Mouse (Mus musculus): ENCODE measurements around the gene Mast4. TPM values are rescaled to one million over a fixed set of nuclear protein-coding genes. Genes with fewer than 3 reads are reported as not detected.

Mast4 gene
- polyA plus RNA-seq, 1 experiment from 2014 or later: 36.9 TPM

DNA sequence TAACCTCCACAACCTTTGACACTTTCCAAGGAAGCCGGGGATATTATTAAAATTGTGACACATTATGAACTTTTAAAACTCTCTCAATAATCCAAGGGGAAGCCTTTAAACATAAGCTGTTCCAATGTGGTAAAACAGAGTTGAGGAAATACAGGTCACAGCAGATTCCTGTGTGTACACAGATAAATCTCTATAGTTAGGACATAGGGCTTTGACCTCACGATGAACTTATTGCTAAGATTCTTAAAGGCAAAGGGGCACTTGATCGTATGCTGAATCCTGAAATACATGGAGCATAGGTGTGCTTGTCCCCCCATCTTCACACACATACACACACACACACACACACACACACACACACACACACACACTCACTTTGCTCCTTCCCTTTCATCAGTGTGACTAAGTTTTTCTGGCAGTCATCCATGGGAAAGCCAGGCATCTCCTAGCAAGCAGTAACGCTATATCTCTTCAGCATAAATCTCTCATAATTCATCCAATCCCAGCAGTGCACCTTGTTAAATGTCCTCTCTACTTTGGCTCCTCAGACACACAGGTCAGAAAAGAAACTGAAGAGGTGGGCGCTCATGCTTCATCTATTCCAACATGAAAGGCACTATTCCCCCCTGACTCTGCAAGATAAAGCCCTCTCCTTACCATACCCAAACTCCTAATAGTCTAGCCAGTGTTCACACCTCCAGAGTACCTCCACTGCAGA is 477.3 kb downstream of the Mast4 start:
- H3K4me1 ChIP-seq (ENCODE audit: control insufficient read depth, insufficient read depth, low read length): peaks cover 23% of the 10 kb centered on the region
- no peak overlapping the region for H3K4me3 ChIP-seq (ENCODE audit: low read length)
- H3K27me3 ChIP-seq (ENCODE audit: control insufficient read depth, insufficient read depth, low read length): no peaks in the 10 kb centered on the region
- H3K36me3 ChIP-seq (ENCODE audit: control insufficient read depth, insufficient read depth): no peaks in the 10 kb centered on the region
- H3K9me3 ChIP-seq (replicated peaks; ENCODE audit: control insufficient read depth, low read length): no peaks in the 10 kb centered on the region
- WGBS: 40% methylated on average over 5 of the region's 5 CpGs
- H3K4me2 ChIP-seq (ENCODE audit: low read depth, low read length): no peak overlapping the region
- H3K27ac ChIP-seq (ENCODE audit: low read length): peak overlapping the region; percentile 47
- H3K9ac ChIP-seq (ENCODE audit: low read length): no peak overlapping the region
- no peak for ATAC-seq (replicated peaks; ENCODE audit: extremely low read depth, insufficient read depth, low FRiP score)

DNA sequence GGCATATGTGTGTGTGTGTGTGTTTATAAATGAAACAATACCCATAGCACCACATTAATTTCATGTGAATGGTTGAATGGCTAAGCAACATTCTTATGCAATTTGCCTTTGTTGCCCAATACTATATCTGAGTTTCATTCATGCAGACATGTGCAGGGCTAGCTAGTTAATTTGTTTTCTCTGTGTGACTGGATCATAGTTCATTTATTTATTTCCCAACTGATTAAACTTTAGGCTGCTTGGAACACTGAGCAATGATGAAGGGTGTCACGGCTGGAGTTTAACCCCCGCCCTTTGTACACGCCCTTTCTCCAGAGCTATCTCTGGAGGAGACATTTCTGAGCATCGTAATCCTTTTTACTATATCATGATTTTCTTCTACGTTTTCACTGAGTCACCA is 481.4 kb downstream of the Mast4 start:
- H3K9me3 ChIP-seq (replicated peaks; ENCODE audit: control insufficient read depth, low read length): no peaks in the 10 kb centered on the region
- no peaks in the 10 kb centered on the region for H3K36me3 ChIP-seq (ENCODE audit: control insufficient read depth, insufficient read depth)
- H3K9ac ChIP-seq (ENCODE audit: low read length): no peak overlapping the region
- no peak overlapping the region for H3K27ac ChIP-seq (ENCODE audit: low read length)
- H3K4me3 ChIP-seq (ENCODE audit: low read length): no peak overlapping the region
- ATAC-seq (replicated peaks; ENCODE audit: extremely low read depth, insufficient read depth, low FRiP score): no peak
- H3K4me2 ChIP-seq (ENCODE audit: low read depth, low read length): no peak overlapping the region
- WGBS: 82% methylated on average over 5 of the region's 5 CpGs
- peaks cover 12% of the 10 kb centered on the region for H3K4me1 ChIP-seq (ENCODE audit: control insufficient read depth, insufficient read depth, low read length)
- no peaks in the 10 kb centered on the region for H3K27me3 ChIP-seq (ENCODE audit: control insufficient read depth, insufficient read depth, low read length)

DNA sequence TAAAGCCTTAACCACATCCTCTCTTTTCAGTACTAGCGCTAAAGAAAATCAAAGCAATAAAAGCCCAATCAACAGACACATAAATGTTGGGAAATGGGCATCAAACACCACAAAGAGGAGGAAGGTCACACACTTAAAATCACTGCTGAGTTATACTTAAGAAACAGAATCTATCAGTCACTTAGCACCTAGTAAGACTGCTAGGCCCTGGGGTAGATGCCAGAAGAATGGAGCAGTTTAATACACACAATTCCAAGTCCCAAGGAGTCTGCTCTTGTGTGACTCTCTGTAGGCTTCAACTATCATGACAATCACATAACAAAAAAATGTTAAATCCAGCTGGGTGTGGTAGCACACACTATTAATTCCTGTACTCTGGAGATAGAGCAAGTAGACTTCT is 483.0 kb downstream of the Mast4 start:
- Histone ChIP-seq H3K27me3 (ENCODE audit: control insufficient read depth, insufficient read depth, low read length) (no peaks in the 10 kb centered on the region), H3K36me3 (ENCODE audit: control insufficient read depth, insufficient read depth) (no peaks in the 10 kb centered on the region), H3K9me3 (replicated peaks; ENCODE audit: control insufficient read depth, low read length) (no peaks in the 10 kb centered on the region), H3K4me3 (ENCODE audit: low read length) (no peak overlapping the region), H3K27ac (ENCODE audit: low read length) (no peak overlapping the region), H3K4me2 (ENCODE audit: low read depth, low read length) (no peak overlapping the region), H3K9ac (ENCODE audit: low read length) (no peak overlapping the region), H3K4me1 (ENCODE audit: control insufficient read depth, insufficient read depth, low read length) (0 out of 2 replicates have a peak, but pooled peaks cover 2% of the 10 kb centered on the region)
- ATAC-seq (replicated peaks; ENCODE audit: extremely low read depth, insufficient read depth, low FRiP score): no peak
- 92% methylated on average over 1 of the region's 1 CpGs for WGBS

DNA sequence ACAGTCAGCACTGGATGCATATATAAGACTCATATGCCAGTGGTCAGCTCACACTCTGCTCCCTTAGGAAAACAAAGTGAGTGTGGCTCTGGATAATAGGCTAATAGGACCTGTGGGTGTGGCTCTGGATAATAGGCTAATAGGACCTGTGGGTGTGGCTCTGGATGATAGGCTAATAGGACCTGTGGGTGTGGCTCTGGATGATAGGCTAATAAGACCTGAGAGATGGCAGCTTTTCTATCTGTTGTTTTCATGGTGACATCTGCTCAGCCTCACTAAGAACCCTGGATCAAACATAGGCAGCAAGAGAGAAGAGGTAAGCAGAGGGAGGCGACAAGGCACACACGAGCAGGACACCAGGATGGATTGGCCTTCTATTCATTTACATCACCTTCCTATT is 483.7 kb downstream of the Mast4 start:
- no peaks in the 10 kb centered on the region for H3K9me3 ChIP-seq (replicated peaks; ENCODE audit: control insufficient read depth, low read length)
- no peaks in the 10 kb centered on the region for H3K36me3 ChIP-seq (ENCODE audit: control insufficient read depth, insufficient read depth)
- no peak overlapping the region for H3K27ac ChIP-seq (ENCODE audit: low read length)
- no peak for ATAC-seq (replicated peaks; ENCODE audit: extremely low read depth, insufficient read depth, low FRiP score)
- H3K27me3 ChIP-seq (ENCODE audit: control insufficient read depth, insufficient read depth, low read length): no peaks in the 10 kb centered on the region
- no peak overlapping the region for H3K4me3 ChIP-seq (ENCODE audit: low read length)
- H3K9ac ChIP-seq (ENCODE audit: low read length): no peak overlapping the region
- H3K4me1 ChIP-seq (ENCODE audit: control insufficient read depth, insufficient read depth, low read length): peaks cover 5% of the 10 kb centered on the region
- 96% methylated on average over 2 of the region's 2 CpGs for WGBS
- no peak overlapping the region for H3K4me2 ChIP-seq (ENCODE audit: low read depth, low read length)

DNA sequence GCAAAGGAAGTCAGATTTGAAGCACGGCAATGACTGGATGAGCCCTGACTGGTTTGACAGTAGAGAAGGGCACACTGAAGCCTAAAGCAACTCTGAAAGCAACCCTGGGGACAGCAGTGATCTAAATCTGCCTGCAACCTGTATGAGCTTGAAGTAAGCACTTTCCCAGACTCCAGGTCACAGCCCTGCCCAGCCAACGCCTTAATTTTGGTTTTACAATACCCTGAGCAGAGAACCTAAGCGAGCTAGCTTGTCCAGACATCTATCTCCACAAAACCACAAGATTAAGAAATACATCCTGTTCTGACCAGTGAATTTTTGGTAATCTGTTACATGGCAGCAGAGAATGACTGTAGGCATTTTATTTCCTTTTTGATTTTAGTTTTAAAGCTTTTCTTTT is 485.2 kb downstream of the Mast4 start:
- Histone ChIP-seq H3K4me1 (ENCODE audit: control insufficient read depth, insufficient read depth, low read length) (peaks cover 10% of the 10 kb centered on the region), H3K4me2 (ENCODE audit: low read depth, low read length) (no peak overlapping the region), H3K27ac (ENCODE audit: low read length) (no peak overlapping the region), H3K9ac (ENCODE audit: low read length) (no peak overlapping the region), H3K4me3 (ENCODE audit: low read length) (no peak overlapping the region), H3K9me3 (replicated peaks; ENCODE audit: control insufficient read depth, low read length) (no peaks in the 10 kb centered on the region), H3K36me3 (ENCODE audit: control insufficient read depth, insufficient read depth) (no peaks in the 10 kb centered on the region), H3K27me3 (ENCODE audit: control insufficient read depth, insufficient read depth, low read length) (no peaks in the 10 kb centered on the region)
- ATAC-seq (replicated peaks; ENCODE audit: extremely low read depth, insufficient read depth, low FRiP score): no peak
- 64% methylated on average over 3 of the region's 3 CpGs for WGBS

DNA sequence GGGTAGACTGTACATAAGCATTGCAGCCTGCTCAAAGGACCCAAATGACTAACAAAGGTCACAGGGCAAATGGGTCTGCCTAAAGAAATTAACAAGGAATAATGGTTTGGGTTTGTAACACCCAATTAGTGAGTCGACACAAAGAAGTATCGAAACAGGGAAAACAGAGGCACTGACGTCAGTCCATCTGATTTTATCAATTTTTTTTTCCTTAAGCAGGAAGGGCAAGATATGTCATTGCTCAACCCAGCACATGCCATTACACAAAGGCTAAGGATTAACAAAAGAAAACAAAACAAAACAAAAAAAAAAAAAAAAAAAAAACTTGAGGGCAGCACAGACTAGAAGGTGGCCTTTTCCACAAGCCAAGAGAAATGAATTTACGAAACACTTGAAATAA is 487.8 kb downstream of the Mast4 start:
- H3K9ac ChIP-seq (ENCODE audit: low read length): no peak overlapping the region
- H3K27ac ChIP-seq (ENCODE audit: low read length): no peak overlapping the region
- no peaks in the 10 kb centered on the region for H3K27me3 ChIP-seq (ENCODE audit: control insufficient read depth, insufficient read depth, low read length)
- H3K36me3 ChIP-seq (ENCODE audit: control insufficient read depth, insufficient read depth): no peaks in the 10 kb centered on the region
- H3K4me3 ChIP-seq (ENCODE audit: low read length): no peak overlapping the region
- peaks cover 21% of the 10 kb centered on the region for H3K4me1 ChIP-seq (ENCODE audit: control insufficient read depth, insufficient read depth, low read length)
- no peak overlapping the region for H3K4me2 ChIP-seq (ENCODE audit: low read depth, low read length)
- no peak for ATAC-seq (replicated peaks; ENCODE audit: extremely low read depth, insufficient read depth, low FRiP score)
- 87% methylated on average over 4 of the region's 4 CpGs for WGBS
- no peaks in the 10 kb centered on the region for H3K9me3 ChIP-seq (replicated peaks; ENCODE audit: control insufficient read depth, low read length)

- H3K9ac ChIP-seq (ENCODE audit: low read length): no peak overlapping the region
- H3K4me1 ChIP-seq (ENCODE audit: control insufficient read depth, insufficient read depth, low read length): peaks cover 29% of the 10 kb centered on the region
- ATAC-seq (replicated peaks; ENCODE audit: extremely low read depth, insufficient read depth, low FRiP score): no peak
Measured at GRCm38 (mm10) chr13:102842715-102843114, 491.6 kb downstream of the Mast4 start.

DNA sequence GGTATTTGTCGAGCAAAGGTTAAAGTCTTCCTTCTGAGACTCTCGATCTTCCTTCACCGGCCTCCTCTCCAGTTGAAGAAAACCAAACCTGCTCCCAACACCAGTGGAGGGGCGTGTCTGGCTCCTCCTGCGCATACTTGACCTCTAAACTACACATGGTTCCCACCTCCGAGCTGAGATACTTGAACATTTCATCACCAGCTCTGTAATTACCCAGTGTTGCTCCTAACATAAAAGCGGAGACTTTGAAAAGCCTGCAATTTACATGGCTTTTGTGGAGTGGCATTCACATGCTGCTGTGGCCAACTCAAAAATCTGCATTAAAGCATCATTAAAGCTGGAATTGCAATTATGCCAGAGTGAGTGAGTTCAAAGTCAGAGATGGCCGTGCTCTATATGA is 492.1 kb downstream of the Mast4 start:
- Histone ChIP-seq H3K9me3 (replicated peaks; ENCODE audit: control insufficient read depth, low read length) (no peaks in the 10 kb centered on the region), H3K27me3 (ENCODE audit: control insufficient read depth, insufficient read depth, low read length) (no peaks in the 10 kb centered on the region), H3K4me1 (ENCODE audit: control insufficient read depth, insufficient read depth, low read length) (peaks cover 29% of the 10 kb centered on the region), H3K27ac (ENCODE audit: low read length) (peak overlapping the region; percentile 65), H3K9ac (ENCODE audit: low read length) (no peak overlapping the region), H3K36me3 (ENCODE audit: control insufficient read depth, insufficient read depth) (no peaks in the 10 kb centered on the region), H3K4me2 (ENCODE audit: low read depth, low read length) (peak overlapping the region; percentile 47), H3K4me3 (ENCODE audit: low read length) (no peak overlapping the region)
- 34% methylated on average over 8 of the region's 8 CpGs for WGBS
- peak; percentile 75; the same call in 1 of the 2 replicates for ATAC-seq (replicated peaks; ENCODE audit: extremely low read depth, insufficient read depth, low FRiP score)

More at GRCm38 (mm10) chr13:102842715-102843114, 491.6 kb downstream of the Mast4 start:
- 73% methylated on average over 2 of the region's 2 CpGs for WGBS
- Histone ChIP-seq H3K27ac (ENCODE audit: low read length) (peak overlapping the region; percentile 65), H3K27me3 (ENCODE audit: control insufficient read depth, insufficient read depth, low read length) (no peaks in the 10 kb centered on the region), H3K4me3 (ENCODE audit: low read length) (no peak overlapping the region), H3K4me2 (ENCODE audit: low read depth, low read length) (peak overlapping the region; percentile 47), H3K9me3 (replicated peaks; ENCODE audit: control insufficient read depth, low read length) (no peaks in the 10 kb centered on the region), H3K36me3 (ENCODE audit: control insufficient read depth, insufficient read depth) (no peaks in the 10 kb centered on the region)

GRCm38 (mm10) chr13:102839741-102840482 is 494.4 kb downstream of the Mast4 start:
- Histone ChIP-seq H3K9ac (ENCODE audit: low read length) (no peak overlapping the region), H3K36me3 (ENCODE audit: control insufficient read depth, insufficient read depth) (no peaks in the 10 kb centered on the region), H3K4me3 (ENCODE audit: low read length) (no peak overlapping the region), H3K27me3 (ENCODE audit: control insufficient read depth, insufficient read depth, low read length) (no peaks in the 10 kb centered on the region), H3K4me2 (ENCODE audit: low read depth, low read length) (no peak overlapping the region), H3K9me3 (replicated peaks; ENCODE audit: control insufficient read depth, low read length) (no peaks in the 10 kb centered on the region), H3K4me1 (ENCODE audit: control insufficient read depth, insufficient read depth, low read length) (peaks cover 19% of the 10 kb centered on the region), H3K27ac (ENCODE audit: low read length) (no peak overlapping the region)
- WGBS: 61% methylated on average over 7 of the region's 7 CpGs
- ATAC-seq (replicated peaks; ENCODE audit: extremely low read depth, insufficient read depth, low FRiP score): no peak

Data from heart, embryonic 16.5 days (tissue).